In genomic region chr5:137347856-137348255, GRCm38 (mm10) we compare ENCODE assay signal across 9 mouse cellular contexts. TPM values are rescaled to one million over a fixed set of nuclear protein-coding genes. Genes with fewer than 3 reads are reported as not detected.
A peak's percentile ranks its signal among the peaks of the same experiment; 100 is the strongest.
DNase-seq lines count a peak whose midpoint lies in the region; ATAC-seq and TF ChIP-seq lines count a peak whose summit lies in the region.
"Had no signal": no experiment of that assay in that cellular context is flagged by ENCODE, and none has a peak within 500 bp of the region (broad histone marks: within the 10 kb centered on the region; RNA-seq: fewer than 3 reads in every experiment).

No protein-coding gene starts in this region.

- ATAC-seq in intestine, embryonic 15.5 days: no peak
- no peak for ATAC-seq in liver, embryonic 12.5 days
- no peak for ATAC-seq in activated CD4-positive, CD25-positive, alpha-beta regulatory T cell, adult 4 months
- ATAC-seq: inflammation-experienced regulatory T-cells, adult 6 months had no signal

- no peaks in the 10 kb centered on the region for H3K27me3 ChIP-seq in E14TG2a.4 (ENCODE audit: insufficient read depth, low read length)
- H3K27me3 ChIP-seq in intestine, embryonic 15.5 days (replicated peaks): no peaks in the 10 kb centered on the region
- peaks cover 69% of the 10 kb centered on the region for H3K27me3 ChIP-seq in liver, embryonic 12.5 days (replicated peaks)

- no peaks in the 10 kb centered on the region for H3K36me3 ChIP-seq in E14TG2a.4 (ENCODE audit: insufficient read depth, low read length)
- H3K36me3 ChIP-seq in intestine, embryonic 15.5 days: no peaks in the 10 kb centered on the region
- no peaks in the 10 kb centered on the region for H3K36me3 ChIP-seq in liver, embryonic 12.5 days

- H3K27ac ChIP-seq in intestine, embryonic 15.5 days: peak overlapping the region; percentile 97
- H3K27ac ChIP-seq in liver, embryonic 12.5 days: peak overlapping the region; percentile 70

- H3K4me3 ChIP-seq in E14TG2a.4 (replicated peaks; ENCODE audit: low read length): peak overlapping the region; percentile 91
- no peak overlapping the region for H3K4me3 ChIP-seq in intestine, embryonic 15.5 days (replicated peaks)
- no peak overlapping the region for H3K4me3 ChIP-seq in liver, embryonic 12.5 days

- 18% methylated on average over 7 of the region's 7 CpGs for WGBS in intestine, embryonic 15.5 days
- 13% methylated on average over 7 of the region's 7 CpGs for WGBS in liver, embryonic 12.5 days (ENCODE audit: insufficient replicate concordance)

- DNase-seq in adrenal gland, postnatal 10 days: peak; percentile 32
- DNase-seq in adrenal gland, postnatal 4 days (ENCODE audit: low spot score in 2 of 2): no peak
- no peak for DNase-seq in layer of hippocampus, adult 11-12 months (ENCODE audit: low spot score)
- no peak for DNase-seq in urinary bladder, postnatal 36 days (ENCODE audit: low spot score in 2 of 2)

- TF ChIP-seq CTCF in E14TG2a.4 (conservative IDR thresholded peaks at IDR 0.05; ENCODE audit: low read length): no peak

- peak overlapping the region; percentile 93 for H3K4me2 ChIP-seq in intestine, embryonic 15.5 days (replicated peaks)
- H3K4me2 ChIP-seq in liver, embryonic 12.5 days: peak overlapping the region; percentile 61

- H3K9me3 ChIP-seq in E14TG2a.4 (ENCODE audit: low read length): no peaks in the 10 kb centered on the region
- H3K9me3 ChIP-seq in intestine, embryonic 15.5 days: no peaks in the 10 kb centered on the region
- H3K9me3 ChIP-seq in liver, embryonic 12.5 days (replicated peaks): no peaks in the 10 kb centered on the region

- H3K4me1 ChIP-seq in E14TG2a.4 (replicated peaks; ENCODE audit: low read depth, low read length): peaks cover 68% of the 10 kb centered on the region
- H3K4me1 ChIP-seq in intestine, embryonic 15.5 days (replicated peaks): peaks cover 45% of the 10 kb centered on the region
- H3K4me1 ChIP-seq in liver, embryonic 12.5 days: peaks cover 22% of the 10 kb centered on the region

- H3K9ac ChIP-seq in intestine, embryonic 15.5 days: no peak overlapping the region
- H3K9ac ChIP-seq in liver, embryonic 12.5 days: no peak overlapping the region

RNA-seq across cellular contexts. Expression of gene Ephb4, which starts 2.1 kb away (rescaled TPM):
- 10 to 100 TPM; 71.9 to 73.6 TPM for total RNA-seq in adrenal gland, postnatal 10 days (2021)
- 10 to 100 TPM; 88.1 to 89.4 TPM for total RNA-seq in adrenal gland, postnatal 4 days (2021)
- 36.7 and 37.6 TPM in 2 replicates for polyA plus RNA-seq in intestine, embryonic 15.5 days (2015; fragmentation: Nextera tagmentation; extraction: Ambion mirVana)
- polyA plus RNA-seq in liver, embryonic 12.5 days (2016; fragmentation: Nextera tagmentation; extraction: Ambion mirVana): 14.2 and 15.7 TPM in 2 replicates
- not detected for polyA plus RNA-seq in activated CD4-positive, CD25-positive, alpha-beta regulatory T cell, adult 4 months (2017; shearing (Covaris generic))
- polyA plus RNA-seq: inflammation-experienced regulatory T-cells, adult 6 months had no signal

RNA-seq across cellular contexts. Expression of gene Slc12a9, which starts 14.5 kb away (rescaled TPM):
- 10 to 100 TPM in 1 of 2 experiments, 1 to 10 TPM in 1; 9.2 to 12.6 TPM for total RNA-seq in adrenal gland, postnatal 10 days (2021)
- total RNA-seq in adrenal gland, postnatal 4 days (2021): 10 to 100 TPM; 16.3 to 19.4 TPM
- 14.3 and 15.9 TPM in 2 replicates for polyA plus RNA-seq in intestine, embryonic 15.5 days (2015; fragmentation: Nextera tagmentation; extraction: Ambion mirVana)
- polyA plus RNA-seq in liver, embryonic 12.5 days (2016; fragmentation: Nextera tagmentation; extraction: Ambion mirVana): 5.0 and 5.8 TPM in 2 replicates
- polyA plus RNA-seq in activated CD4-positive, CD25-positive, alpha-beta regulatory T cell, adult 4 months (2017; shearing (Covaris generic)): 10 to 100 TPM in 1 of 2 experiments, 1 to 10 TPM in 1; 7.8 to 10.1 TPM

RNA-seq across cellular contexts. Expression of gene Trip6, which starts 33.7 kb away (rescaled TPM):
- 10 to 100 TPM; 33.6 to 36.8 TPM for total RNA-seq in adrenal gland, postnatal 10 days (2021)
- total RNA-seq in adrenal gland, postnatal 4 days (2021): 10 to 100 TPM; 60.0 to 61.2 TPM
- polyA plus RNA-seq in intestine, embryonic 15.5 days (2015; fragmentation: Nextera tagmentation; extraction: Ambion mirVana): 63.9 and 64.8 TPM in 2 replicates
- polyA plus RNA-seq in liver, embryonic 12.5 days (2016; fragmentation: Nextera tagmentation; extraction: Ambion mirVana): 16.8 and 18.7 TPM in 2 replicates
- 1 to 10 TPM; 1.3 to 1.5 TPM for polyA plus RNA-seq in activated CD4-positive, CD25-positive, alpha-beta regulatory T cell, adult 4 months (2017; shearing (Covaris generic))

RNA-seq across cellular contexts. Expression of gene Srrt, which starts 40.4 kb away (rescaled TPM):
- 100 to 1,000 TPM; 130 to 173 TPM for total RNA-seq in adrenal gland, postnatal 10 days (2021)
- 100 to 1,000 TPM; 236 to 269 TPM for total RNA-seq in adrenal gland, postnatal 4 days (2021)
- 117 and 120 TPM in 2 replicates for polyA plus RNA-seq in intestine, embryonic 15.5 days (2015; fragmentation: Nextera tagmentation; extraction: Ambion mirVana)
- polyA plus RNA-seq in liver, embryonic 12.5 days (2016; fragmentation: Nextera tagmentation; extraction: Ambion mirVana): 125 and 128 TPM in 2 replicates
- 10 to 100 TPM; 65.0 to 75.8 TPM for polyA plus RNA-seq in activated CD4-positive, CD25-positive, alpha-beta regulatory T cell, adult 4 months (2017; shearing (Covaris generic))

RNA-seq across cellular contexts. Expression of gene Ufsp1, which starts 53.4 kb away (rescaled TPM):
- total RNA-seq in adrenal gland, postnatal 10 days (2021): 10 to 100 TPM in 1 of 2 experiments, 1 to 10 TPM in 1; 7.6 to 11.5 TPM
- 10 to 100 TPM; 10.6 to 11.0 TPM for total RNA-seq in adrenal gland, postnatal 4 days (2021)
- polyA plus RNA-seq in intestine, embryonic 15.5 days (2015; fragmentation: Nextera tagmentation; extraction: Ambion mirVana): 7.8 and 8.5 TPM in 2 replicates
- polyA plus RNA-seq in liver, embryonic 12.5 days (2016; fragmentation: Nextera tagmentation; extraction: Ambion mirVana): 11.9 and 12.5 TPM in 2 replicates
- 1 to 10 TPM in 1 of 2 experiments, not detected in 1; 1.7 TPM for polyA plus RNA-seq in activated CD4-positive, CD25-positive, alpha-beta regulatory T cell, adult 4 months (2017; shearing (Covaris generic))

Comparison
In these comparisons a context has a peak if more than half of its experiments do, and no peak if none do; other contexts are left out.
1. RNA of gene Ephb4, which starts 2.1 kb away (polyA plus RNA-seq): 36.7 to 37.6 TPM in intestine, embryonic 15.5 days and 14.2 to 15.7 TPM in liver, embryonic 12.5 days; not detected in activated CD4-positive, CD25-positive, alpha-beta regulatory T cell, adult 4 months; every median in the first group is over 10 times any median in the second.